Mouse (Mus musculus) forelimb bud, embryonic 11.5 days (tissue): Measurements from ENCODE around the gene Lmln.
"Not testable (repeated sequence)": the region's sequence is repeated elsewhere in the genome, so short reads cannot be mapped to it uniquely, and the experiment has no call there.

Experiments
- DNase-seq: peaks from one replicate; pipeline ENCODE4 v3.0.0-alpha.2; 2012; ENCODE audit warnings: low read depth, low spot score

Lmln gene

DNA sequence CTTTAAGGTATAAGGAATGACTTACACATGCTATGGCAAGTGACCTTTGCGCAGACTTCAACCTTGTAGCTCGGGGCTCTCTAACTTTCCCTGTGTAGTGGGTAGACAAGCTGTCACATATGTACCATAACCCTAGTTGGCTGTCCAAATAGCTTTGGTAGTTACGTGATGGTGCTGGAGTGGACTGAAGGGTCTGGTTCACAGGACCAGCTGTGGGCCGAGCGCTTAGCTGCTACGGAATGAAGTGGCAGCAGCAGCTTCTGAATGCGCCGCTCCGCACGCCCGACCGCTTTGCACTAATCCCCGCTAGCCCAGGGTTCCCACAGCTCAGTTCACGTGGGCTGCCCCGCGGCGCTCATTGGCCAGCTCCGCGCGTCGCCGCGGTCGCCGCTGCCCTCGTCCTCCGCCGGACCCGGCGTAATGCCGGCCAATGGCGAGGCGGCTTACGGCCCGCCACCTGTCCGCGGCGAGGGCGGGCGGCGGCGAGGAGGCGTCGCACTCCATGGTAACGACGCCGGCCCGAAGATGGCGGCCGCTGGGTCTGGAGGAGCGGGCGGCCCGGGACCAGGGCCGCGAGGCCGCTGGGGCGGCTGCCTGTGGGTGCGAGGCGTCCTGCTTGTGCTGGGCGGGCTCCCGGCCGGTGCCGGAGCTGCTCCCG is at the start of gene Lmln:
Gene Lmln, plus strand, starts transcription at position 498 of the 658 bp plus-strand sequence.
- peak; percentile 93 for DNase-seq

- no peak for DNase-seq
Measured at GRCm38 (mm10) chr16:33013801-33014200, 48.5 kb upstream of the Lmln start.

DNA sequence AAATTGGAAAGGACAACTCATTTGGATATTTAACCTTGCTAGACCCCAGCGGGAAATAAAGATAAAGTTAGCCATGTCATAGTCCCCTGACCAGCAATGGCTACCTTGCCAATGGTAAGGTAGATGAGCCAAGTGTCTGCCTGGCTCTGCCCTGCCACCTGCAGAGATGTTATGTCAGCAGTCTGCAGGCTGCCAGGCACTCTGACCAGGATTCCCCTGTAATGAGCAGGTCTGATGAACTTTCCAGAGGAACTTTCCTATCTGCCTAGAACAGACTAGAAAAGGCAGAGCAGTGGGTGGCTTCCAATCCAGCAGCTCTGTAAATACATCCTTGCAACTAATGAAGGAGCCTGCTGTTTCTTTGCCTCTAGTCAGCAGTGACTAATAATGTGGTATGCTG is 47.4 kb upstream of the Lmln start:
- no peak for DNase-seq

GRCm38 (mm10) chr16:33015396-33015907 is 46.9 kb upstream of the Lmln start:
- no peak for DNase-seq

DNA sequence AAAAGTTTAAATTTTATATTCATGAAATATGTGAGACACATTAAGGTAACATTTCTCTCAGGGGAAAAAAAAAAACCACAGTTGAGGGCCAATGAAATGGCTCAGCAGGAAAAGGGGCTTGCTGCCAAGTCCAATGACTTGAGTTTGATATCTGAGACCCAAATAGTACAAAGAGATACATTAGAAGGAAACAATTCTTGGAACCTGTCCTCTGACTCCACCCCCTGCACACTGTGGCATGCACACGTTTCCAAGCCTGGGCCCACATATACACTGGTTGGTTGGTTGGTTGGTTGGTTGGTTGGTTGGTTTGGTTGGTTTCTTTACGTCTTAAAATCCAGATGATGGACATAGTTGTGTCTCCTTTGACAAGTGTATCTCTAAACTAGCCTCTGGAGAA is 46.3 kb upstream of the Lmln start:
- DNase-seq, result no peak

DNA sequence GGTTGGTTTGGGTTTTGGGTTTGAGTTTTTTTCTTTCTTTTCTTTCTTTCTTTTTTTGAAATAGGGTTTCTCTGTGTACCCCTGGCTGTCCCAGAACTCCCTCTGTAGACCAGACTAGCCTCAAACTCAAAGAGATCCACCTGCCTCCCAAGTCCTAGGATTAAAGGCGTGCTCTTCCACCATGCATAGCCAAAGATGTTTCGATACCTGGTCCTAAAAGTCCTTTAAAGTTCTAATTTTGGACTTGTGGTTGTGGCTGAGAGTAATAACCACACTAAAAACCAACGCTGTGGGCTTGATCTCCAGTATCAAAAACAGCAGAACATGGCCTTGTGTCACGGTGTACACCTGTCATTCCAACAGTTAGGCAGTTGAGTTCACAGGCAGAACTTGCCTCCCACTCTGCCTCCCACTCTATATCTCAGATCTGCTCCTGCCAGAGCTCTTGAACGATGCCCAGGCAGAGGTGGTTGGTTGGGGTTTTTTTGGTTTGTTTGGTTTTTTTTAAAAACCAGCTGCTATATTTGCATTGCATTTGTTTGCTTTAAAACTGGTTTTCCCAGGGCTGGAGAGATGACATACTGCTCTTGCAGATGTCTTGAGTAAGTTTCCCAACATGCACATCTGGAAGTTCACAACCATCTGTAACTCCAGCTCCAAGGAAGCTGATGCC is 44.5 kb upstream of the Lmln start:
- no peak for DNase-seq

- DNase-seq, result no peak
Measured at GRCm38 (mm10) chr16:33019117-33019770, 43.1 kb upstream of the Lmln start.

- DNase-seq, result no peak
Measured at GRCm38 (mm10) chr16:33021381-33021780, 40.9 kb upstream of the Lmln start.

DNA sequence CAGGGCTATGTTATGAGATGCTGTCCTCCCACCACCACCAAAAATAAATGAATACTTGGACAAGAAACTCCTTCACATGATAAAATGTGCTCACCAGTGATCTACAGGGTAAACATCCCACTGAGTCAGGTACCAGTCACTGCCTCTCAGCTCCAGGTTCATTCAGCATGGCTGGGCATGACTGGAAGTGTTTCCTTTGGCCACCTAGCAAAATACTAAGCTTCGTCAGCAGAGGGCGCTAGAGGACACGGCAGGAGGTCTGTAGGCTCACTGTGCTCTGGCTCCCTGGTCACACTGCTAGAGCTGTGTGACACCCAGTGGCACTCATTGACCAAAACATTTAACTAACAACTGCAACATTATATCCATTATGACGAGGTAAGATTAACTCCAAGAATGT is 38.6 kb upstream of the Lmln start:
- peak; percentile 83 for DNase-seq

DNA sequence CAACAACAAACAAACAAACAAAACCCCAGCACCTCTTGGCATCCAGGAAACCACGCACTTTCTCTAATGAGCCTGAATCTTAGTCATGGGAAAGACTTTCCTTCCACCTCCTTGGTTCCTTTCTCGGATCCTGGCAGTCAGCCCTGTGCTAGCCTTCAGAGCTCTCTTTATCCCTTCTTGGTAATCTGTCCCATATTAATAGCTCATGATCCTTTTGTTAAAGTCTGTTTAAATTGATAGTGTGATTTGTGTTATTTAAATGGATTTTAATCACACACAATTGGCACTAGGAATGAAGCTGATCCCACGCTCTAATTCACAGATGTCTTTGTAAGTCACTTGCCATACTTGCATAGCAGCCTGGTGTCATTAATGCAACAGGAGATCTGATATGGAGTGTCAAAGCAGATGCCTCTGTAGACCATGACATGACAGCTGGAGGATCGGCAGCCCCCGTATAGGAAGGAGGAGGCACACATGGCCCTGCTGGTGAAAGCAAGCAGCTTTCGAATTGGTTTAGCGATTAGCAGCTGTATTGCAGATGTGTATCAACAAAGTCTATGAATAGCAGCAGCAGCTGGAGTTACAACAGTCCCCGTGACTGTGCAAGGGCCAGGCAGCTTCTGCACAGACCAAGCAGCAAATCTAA is 37.7 kb upstream of the Lmln start:
- no peak for DNase-seq

DNA sequence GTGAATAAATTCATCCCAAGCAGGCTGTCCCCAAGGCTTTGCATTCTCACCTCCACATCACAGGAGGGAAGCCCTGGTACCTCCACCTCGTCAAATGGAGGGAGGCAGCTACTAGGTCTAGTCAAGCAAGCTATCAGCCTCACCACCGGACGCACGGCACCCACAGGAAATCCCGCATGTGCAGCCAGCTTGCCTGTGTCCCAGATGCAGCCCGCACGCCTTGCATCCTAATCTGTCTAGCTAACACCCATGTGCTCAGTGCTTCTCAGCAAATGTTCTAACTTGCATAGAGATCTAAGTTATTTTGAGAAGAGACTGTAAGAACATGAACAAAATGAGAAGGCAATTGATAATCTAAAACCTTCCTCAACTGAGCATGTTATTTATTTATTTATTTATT is 36.0 kb upstream of the Lmln start:
- DNase-seq, result no peak

- no peak for DNase-seq
Measured at GRCm38 (mm10) chr16:33036006-33036405, 26.3 kb upstream of the Lmln start.

GRCm38 (mm10) chr16:33042682-33043081 is 19.6 kb upstream of the Lmln start:
- DNase-seq, result no peak

DNA sequence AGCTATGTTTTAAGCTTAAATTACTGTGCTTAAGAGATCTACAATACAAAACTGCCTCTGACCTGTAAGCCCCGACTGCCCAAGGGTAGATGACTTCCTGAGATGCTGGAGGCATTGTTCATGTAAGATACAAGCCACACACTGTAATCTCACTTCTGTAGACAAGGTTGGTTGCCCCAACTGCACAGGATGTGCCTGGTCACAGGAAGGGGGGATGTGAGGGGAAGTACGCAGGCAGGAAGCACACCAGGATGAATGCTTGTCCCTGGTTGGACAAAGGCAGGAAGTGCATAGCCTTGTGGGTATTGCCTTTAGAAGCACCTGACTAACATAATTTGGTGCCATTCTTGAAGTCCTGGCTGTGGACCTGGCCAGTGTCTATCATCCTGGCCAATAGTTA is 19.1 kb upstream of the Lmln start:
- no peak for DNase-seq

DNA sequence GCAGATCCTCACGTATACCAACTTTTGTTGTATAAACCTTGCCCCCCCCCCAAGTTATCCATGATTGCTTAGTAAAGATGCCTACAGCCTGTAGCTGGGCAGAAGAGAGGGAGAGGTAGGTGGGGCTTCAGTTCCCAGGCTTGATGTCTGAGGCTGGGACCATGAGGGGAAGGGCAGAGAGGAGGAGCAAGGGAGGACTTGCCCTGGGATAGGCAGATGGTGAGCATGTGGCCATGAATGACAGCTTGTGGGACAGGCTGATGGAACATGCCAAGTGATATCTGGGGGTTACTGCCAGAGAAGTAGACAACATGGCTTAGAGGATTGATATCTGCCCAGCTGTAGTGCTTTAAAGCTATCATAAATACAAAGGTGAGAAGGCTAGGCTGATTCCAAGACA is 14.3 kb upstream of the Lmln start:
- no peak for DNase-seq

- DNase-seq, result no peak
Measured at GRCm38 (mm10) chr16:33048686-33049085, 13.6 kb upstream of the Lmln start.

GRCm38 (mm10) chr16:33049809-33050208 is 12.5 kb upstream of the Lmln start:
- DNase-seq, result no peak

- no peak for DNase-seq
Measured at GRCm38 (mm10) chr16:33053141-33053540, 9.2 kb upstream of the Lmln start.

DNA sequence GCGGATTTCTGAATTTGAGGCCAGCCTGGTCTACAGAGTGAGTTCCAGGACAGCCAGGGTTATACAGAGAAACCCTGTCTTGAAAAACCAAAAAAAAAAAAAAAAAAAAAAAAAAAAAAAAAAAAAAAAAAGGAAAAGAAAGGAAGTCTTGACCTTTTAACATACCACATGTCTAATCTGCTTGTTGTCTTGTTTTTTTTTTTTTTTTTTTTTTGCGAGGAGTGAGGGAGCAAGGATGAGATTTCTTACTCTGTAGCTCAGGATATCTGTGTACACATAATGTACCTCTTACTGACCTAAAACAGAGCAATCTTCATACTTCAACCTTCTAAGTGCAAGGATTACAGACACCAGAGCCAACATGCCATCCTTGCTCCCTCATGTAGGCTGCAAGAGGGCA is 7.4 kb upstream of the Lmln start:
- not testable (repeated sequence) for DNase-seq

DNA sequence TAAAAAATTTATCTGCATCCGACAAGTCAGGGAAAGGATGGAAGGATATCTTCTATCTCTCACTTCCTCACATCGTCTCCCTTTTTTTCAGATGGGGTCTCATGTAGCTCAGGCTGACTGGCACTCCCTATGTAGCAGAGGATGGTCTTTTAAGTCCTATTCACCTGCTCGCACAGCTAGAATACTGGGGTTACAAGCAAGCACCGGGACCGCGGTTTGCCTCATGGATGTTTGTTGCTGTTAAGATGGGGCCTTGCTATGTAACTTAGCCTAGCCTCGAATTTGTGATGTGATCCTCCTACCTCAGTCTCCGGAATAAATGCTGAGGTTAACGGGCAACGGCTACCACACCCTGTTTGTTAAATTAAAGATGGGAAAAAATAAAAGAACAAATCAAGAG is 6.7 kb upstream of the Lmln start:
- no peak for DNase-seq

DNA sequence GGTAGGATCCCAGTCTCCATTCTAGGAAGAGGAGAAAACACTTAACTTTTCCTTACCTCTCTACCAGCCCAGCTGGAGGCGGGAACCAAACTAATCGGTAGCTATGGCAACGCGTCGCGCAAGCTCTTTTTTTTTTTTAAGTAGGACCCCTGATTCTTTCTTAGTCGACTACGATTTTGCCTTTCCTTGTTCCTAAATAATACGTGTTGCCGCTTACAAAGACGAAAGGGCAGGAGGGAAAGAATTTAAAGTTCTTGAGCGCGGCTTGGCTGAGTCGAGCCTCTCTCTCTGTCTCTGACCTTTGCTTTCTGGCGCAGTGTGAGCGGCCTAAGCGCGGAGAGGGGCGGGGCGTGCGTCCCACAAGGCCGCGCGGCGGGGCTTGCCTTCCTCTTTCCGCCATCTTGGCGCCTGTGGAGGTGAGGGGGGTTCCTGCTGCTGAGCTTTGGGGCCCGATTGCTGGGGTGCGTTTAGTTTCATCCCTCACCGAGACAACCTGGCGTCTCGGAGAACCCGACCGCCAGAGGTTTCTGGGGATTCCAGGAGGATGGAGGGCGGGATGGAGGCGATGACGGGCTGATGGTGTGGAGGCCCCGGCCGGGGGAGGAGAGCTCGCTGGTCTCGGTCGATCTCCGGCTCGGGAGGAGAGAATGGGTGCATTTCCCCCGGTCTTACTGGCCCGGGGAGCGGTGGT is 6.1 kb upstream of the Lmln start, which contains the start of the genes Iqcg and Rpl35a:
Gene Iqcg, minus strand, starts transcription at position 124 of the 691 bp plus-strand sequence.
Gene Rpl35a, plus strand, starts transcription at position 359 of the 691 bp plus-strand sequence.
- DNase-seq, result peak; percentile 92
